Mouse (Mus musculus): Measurements from ENCODE around the gene Exosc2. TPM values are rescaled to one million over a fixed set of nuclear protein-coding genes. Genes with fewer than 3 reads are reported as not detected.
A peak's percentile ranks its signal among the peaks of the same experiment; 100 is the strongest.

Exosc2 gene
- polyA plus RNA-seq (2014; fragmentation: Nextera tagmentation; extraction: Ambion mirVana), result 70.1 and 70.2 TPM in 2 replicates

- Histone ChIP-seq H3K4me3 (ENCODE audit: low read depth, low read length) (peak within 1 kb of the TSS; percentile 83), H3K27me3 (ENCODE audit: control insufficient read depth, insufficient read depth, low read length) (peaks cover 7% of the 10 kb centered on the region; the same call in 1 of the 2 replicates), H3K9me3 (ENCODE audit: control insufficient read depth, low read length) (no peaks in the 10 kb centered on the region), H3K4me2 (peak within 1 kb of the TSS; percentile 91), H3K36me3 (ENCODE audit: control insufficient read depth, insufficient read depth, low read length) (peaks cover 6% of the 10 kb centered on the region; the same call in 1 of the 2 replicates), H3K9ac (ENCODE audit: low read length) (peak within 1 kb of the TSS; percentile 89), H3K27ac (ENCODE audit: low read depth, low read length) (no peak within 1 kb of the TSS), H3K4me1 (ENCODE audit: control insufficient read depth, insufficient read depth, low read length) (peaks cover 8% of the 10 kb centered on the region)
- WGBS, result under 1% methylated on average over 27 of the region's 27 CpGs
- DNase-seq (ENCODE audit: low spot score, missing footprints), result peak; percentile 99
- ATAC-seq (ENCODE audit: low FRiP score), result peak; percentile 97
Measured at GRCm38 (mm10) chr2:31670551-31671035, at the start of gene Exosc2. TSS of gene Exosc2 (plus strand) at chr2:31670715.

- Histone ChIP-seq H3K27ac (ENCODE audit: low read depth, low read length) (no peak overlapping the region), H3K4me2 (no peak overlapping the region), H3K4me1 (ENCODE audit: control insufficient read depth, insufficient read depth, low read length) (peaks cover 34% of the 10 kb centered on the region), H3K36me3 (ENCODE audit: control insufficient read depth, insufficient read depth, low read length) (no peaks in the 10 kb centered on the region), H3K4me3 (ENCODE audit: low read depth, low read length) (no peak overlapping the region), H3K27me3 (ENCODE audit: control insufficient read depth, insufficient read depth, low read length) (peaks cover 86% of the 10 kb centered on the region), H3K9ac (ENCODE audit: low read length) (no peak overlapping the region), H3K9me3 (ENCODE audit: control insufficient read depth, low read length) (no peaks in the 10 kb centered on the region)
- ATAC-seq (ENCODE audit: low FRiP score) (no peak), DNase-seq (ENCODE audit: low spot score, missing footprints) (no peak)
- 80% methylated on average over 3 of the region's 3 CpGs for WGBS
Measured at GRCm38 (mm10) chr2:31633531-31633930, 37.0 kb upstream of the Exosc2 start.

GRCm38 (mm10) chr2:31635281-31636137 lies 35.0 kb upstream of the Exosc2 start:
- Histone ChIP-seq H3K4me2 (peak overlapping the region; percentile 64), H3K4me1 (ENCODE audit: control insufficient read depth, insufficient read depth, low read length) (peaks cover 40% of the 10 kb centered on the region), H3K9me3 (ENCODE audit: control insufficient read depth, low read length) (no peaks in the 10 kb centered on the region), H3K9ac (ENCODE audit: low read length) (peak overlapping the region; percentile 51), H3K36me3 (ENCODE audit: control insufficient read depth, insufficient read depth, low read length) (no peaks in the 10 kb centered on the region), H3K4me3 (ENCODE audit: low read depth, low read length) (peak overlapping the region; percentile 35), H3K27me3 (ENCODE audit: control insufficient read depth, insufficient read depth, low read length) (peaks cover 97% of the 10 kb centered on the region), H3K27ac (ENCODE audit: low read depth, low read length) (peak overlapping the region; percentile 3; the same call in 1 of the 2 replicates)
- ATAC-seq (ENCODE audit: low FRiP score), result no peak
- DNase-seq (ENCODE audit: low spot score, missing footprints), result peak; percentile 93
- WGBS, result under 1% methylated on average over 52 of the region's 52 CpGs

GRCm38 (mm10) chr2:31636138-31636741 lies 34.3 kb upstream of the Exosc2 start:
- H3K36me3 ChIP-seq (ENCODE audit: control insufficient read depth, insufficient read depth, low read length), result no peaks in the 10 kb centered on the region
- ATAC-seq (ENCODE audit: low FRiP score), result peak; percentile 31; the same call in 1 of the 2 replicates
- H3K4me1 ChIP-seq (ENCODE audit: control insufficient read depth, insufficient read depth, low read length), result peaks cover 42% of the 10 kb centered on the region
- H3K27ac ChIP-seq (ENCODE audit: low read depth, low read length), result peak overlapping the region; percentile 32
- H3K27me3 ChIP-seq (ENCODE audit: control insufficient read depth, insufficient read depth, low read length), result peaks cover 99% of the 10 kb centered on the region
- under 1% methylated on average over 48 of the region's 48 CpGs for WGBS
- no peaks in the 10 kb centered on the region for H3K9me3 ChIP-seq (ENCODE audit: control insufficient read depth, low read length)
- peak overlapping the region; percentile 35 for H3K4me3 ChIP-seq (ENCODE audit: low read depth, low read length)
- peak overlapping the region; percentile 64 for H3K4me2 ChIP-seq
- DNase-seq (ENCODE audit: low spot score, missing footprints), result no peak
- peak overlapping the region; percentile 33 for H3K9ac ChIP-seq (ENCODE audit: low read length)

GRCm38 (mm10) chr2:31636742-31637141 lies 33.8 kb upstream of the Exosc2 start:
- Histone ChIP-seq H3K9ac (ENCODE audit: low read length) (no peak overlapping the region), H3K36me3 (ENCODE audit: control insufficient read depth, insufficient read depth, low read length) (no peaks in the 10 kb centered on the region), H3K9me3 (ENCODE audit: control insufficient read depth, low read length) (no peaks in the 10 kb centered on the region), H3K27me3 (ENCODE audit: control insufficient read depth, insufficient read depth, low read length) (peaks cover 98% of the 10 kb centered on the region), H3K4me3 (ENCODE audit: low read depth, low read length) (peak overlapping the region; percentile 35), H3K4me1 (ENCODE audit: control insufficient read depth, insufficient read depth, low read length) (peaks cover 45% of the 10 kb centered on the region), H3K27ac (ENCODE audit: low read depth, low read length) (peak overlapping the region; percentile 32; the same call in 1 of the 2 replicates), H3K4me2 (peak overlapping the region; percentile 64)
- under 1% methylated on average over 35 of the region's 35 CpGs for WGBS
- ATAC-seq (ENCODE audit: low FRiP score) (peak; percentile 91), DNase-seq (ENCODE audit: low spot score, missing footprints) (peak; percentile 99)

GRCm38 (mm10) chr2:31637311-31637710 lies 33.2 kb upstream of the Exosc2 start:
- peak overlapping the region; percentile 32; the same call in 1 of the 2 replicates for H3K9ac ChIP-seq (ENCODE audit: low read length)
- DNase-seq (ENCODE audit: low spot score, missing footprints), result peak; percentile 97

GRCm38 (mm10) chr2:31637807-31638206 lies 32.7 kb upstream of the Exosc2 start:
- ATAC-seq (ENCODE audit: low FRiP score) (no peak), DNase-seq (ENCODE audit: low spot score, missing footprints) (peak; percentile 97)
- H3K4me3 ChIP-seq (ENCODE audit: low read depth, low read length), result peak overlapping the region; percentile 35
- WGBS, result 0% methylated on average over 22 of the region's 22 CpGs
- H3K27ac ChIP-seq (ENCODE audit: low read depth, low read length), result no peak overlapping the region
- H3K36me3 ChIP-seq (ENCODE audit: control insufficient read depth, insufficient read depth, low read length), result no peaks in the 10 kb centered on the region
- H3K4me2 ChIP-seq, result peak overlapping the region; percentile 64
- H3K9ac ChIP-seq (ENCODE audit: low read length), result peak overlapping the region; percentile 46
- peaks cover 50% of the 10 kb centered on the region for H3K4me1 ChIP-seq (ENCODE audit: control insufficient read depth, insufficient read depth, low read length)
- no peaks in the 10 kb centered on the region for H3K9me3 ChIP-seq (ENCODE audit: control insufficient read depth, low read length)
- H3K27me3 ChIP-seq (ENCODE audit: control insufficient read depth, insufficient read depth, low read length), result peaks cover 98% of the 10 kb centered on the region

More at GRCm38 (mm10) chr2:31637311-31637710, 33.2 kb upstream of the Exosc2 start:
- Histone ChIP-seq H3K27me3 (ENCODE audit: control insufficient read depth, insufficient read depth, low read length) (peaks cover 98% of the 10 kb centered on the region), H3K36me3 (ENCODE audit: control insufficient read depth, insufficient read depth, low read length) (no peaks in the 10 kb centered on the region), H3K9me3 (ENCODE audit: control insufficient read depth, low read length) (no peaks in the 10 kb centered on the region), H3K27ac (ENCODE audit: low read depth, low read length) (no peak overlapping the region; the same call in 1 of the 2 replicates), H3K4me2 (peak overlapping the region; percentile 64), H3K4me1 (ENCODE audit: control insufficient read depth, insufficient read depth, low read length) (peaks cover 50% of the 10 kb centered on the region), H3K4me3 (ENCODE audit: low read depth, low read length) (peak overlapping the region; percentile 35)
- WGBS, result 2% methylated on average over 12 of the region's 12 CpGs
- ATAC-seq (ENCODE audit: low FRiP score), result no peak

GRCm38 (mm10) chr2:31638581-31639465 lies 31.7 kb upstream of the Exosc2 start:
- no peak overlapping the region for H3K27ac ChIP-seq (ENCODE audit: low read depth, low read length)
- peaks cover 98% of the 10 kb centered on the region for H3K27me3 ChIP-seq (ENCODE audit: control insufficient read depth, insufficient read depth, low read length)
- H3K4me2 ChIP-seq, result peak overlapping the region; percentile 64
- H3K36me3 ChIP-seq (ENCODE audit: control insufficient read depth, insufficient read depth, low read length), result no peaks in the 10 kb centered on the region
- peaks cover 50% of the 10 kb centered on the region for H3K4me1 ChIP-seq (ENCODE audit: control insufficient read depth, insufficient read depth, low read length)
- WGBS, result under 1% methylated on average over 33 of the region's 34 CpGs
- peak overlapping the region; percentile 35 for H3K4me3 ChIP-seq (ENCODE audit: low read depth, low read length)
- peak; percentile 95 for DNase-seq (ENCODE audit: low spot score, missing footprints)
- no peaks in the 10 kb centered on the region for H3K9me3 ChIP-seq (ENCODE audit: control insufficient read depth, low read length)
- H3K9ac ChIP-seq (ENCODE audit: low read length), result peak overlapping the region; percentile 11; the same call in 1 of the 2 replicates
- ATAC-seq (ENCODE audit: low FRiP score), result no peak

Data from midbrain, embryonic 11.5 days (tissue).